Mouse (Mus musculus) liver, embryonic 14.5 days (tissue): ENCODE measurements around the gene Fam214a.

Experiments used
- CTCF ChIP-seq: IDR thresholded peaks from 2 replicates; pipeline ENCODE4 v1.5.1; 2016; ENCODE audit warnings: antibody characterized with exemption, low read depth, control low read depth
- EP300 ChIP-seq: IDR thresholded peaks from 2 replicates; pipeline ENCODE4 v1.6.1; 2016; ENCODE audit warnings: antibody characterized with exemption, low read depth

DNA sequence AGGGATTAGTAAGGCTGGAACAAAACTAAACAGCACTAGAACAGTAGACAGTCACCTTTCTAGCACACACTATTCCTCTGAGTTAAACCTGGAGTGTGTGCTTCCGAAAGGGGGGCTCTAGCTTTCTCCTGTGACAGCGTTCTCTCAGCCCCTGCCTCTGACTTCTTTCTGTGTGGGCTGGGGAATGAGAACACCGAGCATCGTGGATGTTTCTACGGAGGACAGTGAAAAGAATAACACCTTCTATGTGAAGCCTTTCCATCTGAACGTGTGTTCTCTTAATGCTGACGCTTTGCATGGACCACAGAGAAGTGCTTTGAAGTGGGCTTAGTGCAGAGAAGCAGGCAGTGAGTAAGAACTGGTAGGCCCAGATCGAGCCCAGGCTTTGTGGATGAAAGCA, 29.5 kb downstream of the Fam214a start:
- TF ChIP-seq CTCF = no peak
- TF ChIP-seq EP300 = no peak
